Mouse (Mus musculus) common myeloid progenitor, adult 5-6 weeks (primary cell): ENCODE results near the gene Hoxc8. TPM values are rescaled to one million over a fixed set of nuclear protein-coding genes. Genes with fewer than 3 reads are reported as not detected.

ENCODE experiments used
- ATAC-seq: replicated peaks from 2 replicates; pipeline ENCODE4 v1.8.0; 2016; ENCODE audit warnings: low read depth, mild to moderate bottlenecking, moderate TSS enrichment, inconsistent platforms; ENCODE audit not compliant: poor library complexity, severe bottlenecking
- total RNA-seq: library from RNA; stranded (forward); fragments of 200-1000, 187-1606 nt; gene quantifications from 2 replicates; pipeline ENCODE4 v1.2.3, GENCODE M21; 2017

Hoxc8 gene
- total RNA-seq, 1 experiment from 2014 or later, result not detected

GRCm38 (mm10) chr15:102963671-102964640 lies 26.5 kb upstream of the Hoxc8 start:
- 0 out of 2 replicates have a peak, but pooled peaks have one; percentile 34 for ATAC-seq

- ATAC-seq, result no peak
Measured at GRCm38 (mm10) chr15:102965003-102965891, 25.2 kb upstream of the Hoxc8 start.

- peak; percentile 66 for ATAC-seq
Measured at GRCm38 (mm10) chr15:102965892-102966775, 24.3 kb upstream of the Hoxc8 start.

- no peak for ATAC-seq
Measured at GRCm38 (mm10) chr15:102966776-102967311, 23.6 kb upstream of the Hoxc8 start, which contains the start of gene Hoxc10. Hoxc10 (plus strand) TSS chr15:102966796.

- ATAC-seq, result no peak
Measured at GRCm38 (mm10) chr15:102967312-102967510, 23.2 kb upstream of the Hoxc8 start, which contains the start of gene Hoxc5. Hoxc5 (plus strand) TSS chr15:102967443.

- ATAC-seq, result no peak
Measured at GRCm38 (mm10) chr15:102967511-102968397, 22.7 kb upstream of the Hoxc8 start.

- no peak for ATAC-seq
Measured at GRCm38 (mm10) chr15:102969296-102969695, 21.1 kb upstream of the Hoxc8 start.

GRCm38 (mm10) chr15:102970740-102971139 lies 19.7 kb upstream of the Hoxc8 start:
- no peak for ATAC-seq

GRCm38 (mm10) chr15:102972254-102972653 lies 18.2 kb upstream of the Hoxc8 start:
- ATAC-seq, result no peak

- no peak for ATAC-seq
Measured at GRCm38 (mm10) chr15:102972753-102973152, 17.7 kb upstream of the Hoxc8 start.

- no peak for ATAC-seq
Measured at GRCm38 (mm10) chr15:102975034-102975433, 15.4 kb upstream of the Hoxc8 start.

- peak; percentile 19; the same call in 1 of the 2 replicates for ATAC-seq
Measured at GRCm38 (mm10) chr15:102975688-102976111, 14.7 kb upstream of the Hoxc8 start.

- ATAC-seq, result no peak
Measured at GRCm38 (mm10) chr15:102976171-102976570, 14.2 kb upstream of the Hoxc8 start, which contains the start of gene Hoxc9. Hoxc9 (plus strand) TSS chr15:102976439.

- no peak for ATAC-seq
Measured at GRCm38 (mm10) chr15:102976631-102977422, 13.6 kb upstream of the Hoxc8 start.

GRCm38 (mm10) chr15:102977423-102977974 lies 12.9 kb upstream of the Hoxc8 start:
- no peak for ATAC-seq

- peak; percentile 46 for ATAC-seq
Measured at GRCm38 (mm10) chr15:102978615-102979515, 11.5 kb upstream of the Hoxc8 start.
